Mouse (Mus musculus): ENCODE data around the gene A230050P20Rik. TPM values are rescaled to one million over a fixed set of nuclear protein-coding genes. Genes with fewer than 3 reads are reported as not detected.

The A230050P20Rik gene
- total RNA-seq, 2 experiments from 2014 or later, result 55.6 to 56.1 TPM

DNA sequence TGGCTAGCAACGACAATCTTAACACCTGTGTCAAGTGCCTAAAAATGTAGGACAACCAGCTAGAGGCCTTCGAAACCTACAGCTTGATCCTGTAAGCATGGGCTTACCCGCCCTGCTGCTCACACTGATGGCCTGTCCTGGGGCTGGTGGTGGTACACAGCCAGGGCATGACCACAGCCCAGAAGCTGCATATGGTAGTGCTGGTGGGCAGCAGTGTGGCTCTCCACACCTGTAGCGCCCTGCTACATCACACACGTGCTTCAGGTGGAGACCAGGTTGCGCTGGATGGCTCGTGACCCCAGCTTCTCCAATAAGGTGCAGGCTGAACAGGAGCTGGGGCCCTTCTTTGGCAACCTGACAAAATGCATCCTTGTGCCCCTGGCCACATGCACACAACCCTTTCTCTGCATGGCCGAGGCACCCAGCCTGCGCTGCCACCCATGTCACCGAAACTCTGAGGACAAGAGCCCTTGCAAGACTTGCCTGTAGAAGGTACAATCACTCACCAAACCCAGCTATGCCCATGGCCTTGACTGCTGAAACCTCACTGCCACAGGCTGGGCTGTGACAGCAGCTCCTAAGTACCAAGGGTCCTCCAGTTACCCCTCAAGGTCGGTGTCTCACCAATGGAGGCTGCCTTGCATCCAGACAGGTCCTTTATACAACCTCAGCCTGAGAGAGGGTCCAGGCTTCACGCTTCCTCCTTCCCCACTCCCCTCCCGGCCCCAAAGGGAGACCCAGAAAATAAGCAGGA lies 25.3 kb downstream of the A230050P20Rik start:
- DNase-seq (ENCODE audit: low spot score in 2 of 2), result no peak

GRCm38 (mm10) chr9:20894629-20895028 lies 26.2 kb downstream of the A230050P20Rik start:
- DNase-seq (ENCODE audit: low spot score in 2 of 2), result no peak

DNA sequence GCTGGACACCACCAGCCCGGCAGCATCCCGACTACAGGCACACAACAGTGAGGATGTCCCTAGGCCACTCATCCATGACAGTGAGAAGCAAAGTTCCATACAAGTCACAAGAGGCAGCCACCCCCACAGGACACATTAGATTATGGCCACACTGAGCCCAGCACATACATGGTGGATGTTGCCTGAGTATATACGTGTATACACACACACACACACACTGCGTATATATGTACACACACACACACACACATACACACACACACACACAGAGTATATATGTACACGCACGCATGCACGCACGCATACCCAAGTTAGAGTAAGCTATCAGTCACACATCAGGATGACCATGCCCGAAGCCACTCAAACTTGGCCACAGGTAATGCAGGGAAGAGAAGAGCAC lies 26.9 kb downstream of the A230050P20Rik start:
- DNase-seq (ENCODE audit: low spot score in 2 of 2), result no peak

DNA sequence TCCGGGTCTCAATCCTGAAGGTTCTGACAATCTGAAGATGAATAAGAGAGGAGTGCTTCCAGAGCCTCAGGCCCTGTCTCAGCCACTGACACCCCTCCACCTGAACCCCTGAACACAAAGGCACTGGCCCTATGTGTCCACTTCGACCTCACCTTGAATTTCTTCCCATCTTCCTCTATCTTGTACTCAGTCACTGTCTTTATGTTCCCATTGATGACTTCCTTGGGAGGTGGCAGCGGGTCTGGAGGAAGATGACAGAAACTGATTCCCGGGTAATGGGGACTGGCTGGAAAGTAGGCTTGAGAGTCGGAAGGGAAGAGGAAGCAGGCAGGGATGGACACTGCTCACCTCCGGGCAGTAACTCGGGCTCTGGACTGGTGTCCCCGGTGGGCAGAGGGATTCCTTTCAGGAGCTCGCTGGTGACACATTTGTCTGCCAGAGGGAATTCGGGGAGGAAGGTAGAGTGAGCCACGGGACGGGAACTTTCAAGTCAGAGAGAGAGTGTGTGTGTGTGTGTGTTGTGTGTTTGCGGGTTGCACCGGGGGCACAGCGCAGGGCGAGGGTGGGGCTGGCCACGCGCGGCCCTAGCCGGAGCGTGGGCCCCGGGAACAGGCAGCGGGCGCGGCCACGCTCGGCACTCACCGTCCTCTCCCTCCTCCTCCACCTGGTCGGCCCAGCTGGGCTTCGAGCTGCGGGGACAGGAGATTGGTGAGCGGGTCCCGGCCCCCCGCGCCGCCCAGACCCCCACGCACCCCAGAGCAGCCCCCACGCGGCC lies 29.5 kb downstream of the A230050P20Rik start:
- no peak for DNase-seq (ENCODE audit: low spot score in 2 of 2)

- peak; percentile 81 to 83 for DNase-seq (ENCODE audit: low spot score in 2 of 2)
Measured at GRCm38 (mm10) chr9:20898511-20899073, 30.1 kb downstream of the A230050P20Rik start, which contains the start of gene Eif3g. TSS of gene Eif3g (minus strand) at chr9:20898623.

DNA sequence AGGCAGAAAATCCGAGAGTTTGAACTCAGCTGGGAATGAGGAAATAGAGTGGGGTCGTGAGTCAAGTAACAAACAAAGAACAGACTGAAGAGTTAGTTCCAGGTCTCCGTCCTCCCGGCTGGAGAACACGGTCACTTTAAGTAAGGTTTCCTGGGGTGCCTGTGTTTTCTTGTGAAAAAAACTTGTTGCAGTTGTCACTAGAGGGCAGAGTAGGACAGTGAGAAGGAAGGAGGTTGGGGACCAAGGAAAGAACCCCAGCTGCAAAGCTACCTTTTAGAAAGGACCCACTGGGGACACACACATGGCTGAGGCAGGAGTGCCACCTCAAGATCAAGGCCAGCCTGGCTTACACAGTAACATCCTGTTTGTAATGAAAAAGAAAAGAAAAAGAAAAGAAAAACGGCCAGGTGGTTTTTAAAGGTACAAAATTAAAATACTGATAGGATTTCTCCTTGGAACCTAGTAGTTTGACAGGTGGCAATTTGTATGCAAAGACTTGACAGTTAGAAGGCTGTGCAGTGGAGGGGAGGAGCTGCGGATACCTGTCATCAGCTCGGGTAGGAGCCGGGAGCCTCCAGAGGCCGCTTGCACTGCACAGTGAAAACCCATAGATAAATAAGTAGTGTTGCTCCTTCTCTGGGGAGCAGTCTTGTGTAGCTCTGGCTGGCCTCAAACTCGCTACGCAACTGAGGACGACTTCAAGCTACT lies 33.2 kb downstream of the A230050P20Rik start:
- no peak for DNase-seq (ENCODE audit: low spot score in 2 of 2)

DNA sequence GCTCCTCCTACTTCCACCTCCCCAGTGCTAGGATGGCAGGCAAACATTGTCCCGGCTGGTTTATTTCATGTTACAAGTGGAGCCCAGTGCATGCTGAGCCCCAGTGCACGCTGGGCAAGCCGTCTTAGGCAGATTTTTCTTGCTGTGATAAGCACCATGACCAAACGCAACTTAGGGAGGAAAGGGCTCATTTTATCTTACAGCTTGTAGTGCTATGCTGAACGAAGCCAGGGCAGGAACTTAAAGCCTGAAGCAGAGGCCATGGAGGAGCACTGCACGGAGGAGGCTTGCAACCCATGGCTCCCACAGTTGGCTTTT lies 33.7 kb downstream of the A230050P20Rik start:
- no peak for DNase-seq (ENCODE audit: low spot score in 2 of 2)

GRCm38 (mm10) chr9:20909948-20910347 lies 41.5 kb downstream of the A230050P20Rik start:
- DNase-seq (ENCODE audit: low spot score in 2 of 2), result no peak

- DNase-seq (ENCODE audit: low spot score in 2 of 2), result no peak
Measured at GRCm38 (mm10) chr9:20916160-20916559, 47.7 kb downstream of the A230050P20Rik start.

DNA sequence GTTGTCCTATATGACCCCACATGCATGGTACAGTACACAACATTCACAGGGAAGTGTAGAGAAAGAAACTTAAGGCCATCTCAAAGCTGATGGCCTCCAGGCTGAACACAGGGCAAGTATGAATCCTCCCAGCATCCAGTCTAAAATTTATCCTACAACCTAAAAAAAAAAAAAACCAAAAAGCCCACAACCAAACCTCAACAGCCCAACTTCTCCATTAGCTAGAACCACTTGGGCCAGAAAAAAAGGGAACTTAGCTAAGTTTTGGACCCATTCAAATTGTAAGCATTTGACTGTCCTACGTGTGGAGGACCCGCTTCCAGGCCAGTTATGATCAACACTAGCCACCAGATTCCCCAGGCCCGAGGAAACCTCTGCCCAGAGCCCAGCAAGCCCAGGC lies 54.8 kb downstream of the A230050P20Rik start:
- no peak for DNase-seq (ENCODE audit: low spot score in 2 of 2)

Small RNA genes within 50 kb of the gene (microRNA-seq; reads per million reads assigned to microRNA genes)
- 0.68 to 1.1 reads per million in 2 experiments for gene Mir7081

Other genes starting within 250 kb of the A230050P20Rik start
- 100 to 1,000 TPM; 310 to 314 TPM for gene Ubl5, start 225.8 kb upstream of the A230050P20Rik start, total RNA-seq (2021)
- 10 to 100 TPM; 17.9 to 18.9 TPM for gene Fbxl12, start 223.9 kb upstream of the A230050P20Rik start, total RNA-seq (2021)
- 10 to 100 TPM; 33.8 to 34.0 TPM for gene Pin1, start 216.5 kb upstream of the A230050P20Rik start, total RNA-seq (2021)
- gene Olfm2, start 122.3 kb upstream of the A230050P20Rik start, total RNA-seq (2021), result 10 to 100 TPM; 73.0 to 73.1 TPM
- gene Col5a3, start 53.6 kb upstream of the A230050P20Rik start, total RNA-seq (2021), result 1 to 10 TPM; 2.3 to 2.7 TPM
- not detected for gene Rdh8, start 50.1 kb upstream of the A230050P20Rik start, total RNA-seq (2021)
- gene Angptl6, start 11.1 kb downstream of the A230050P20Rik start, total RNA-seq (2021), result 10 to 100 TPM in 1 of 2 experiments, 1 to 10 TPM in 1; 7.3 to 10.7 TPM
- gene Ppan, start 19.5 kb downstream of the A230050P20Rik start, total RNA-seq (2021), result 10 to 100 TPM; 21.3 to 25.6 TPM
- gene Eif3g, start 30.0 kb downstream of the A230050P20Rik start, total RNA-seq (2021), result 100 to 1,000 TPM; 114 to 123 TPM
- 10 to 100 TPM; 35.5 to 37.1 TPM for gene Dnmt1, start 91.2 kb downstream of the A230050P20Rik start, total RNA-seq (2021)
- gene S1pr2, start 108.1 kb downstream of the A230050P20Rik start, total RNA-seq (2021), result 1 to 10 TPM; 2.1 to 3.5 TPM
- 10 to 100 TPM; 60.4 to 62.8 TPM for gene Mrpl4, start 134.1 kb downstream of the A230050P20Rik start, total RNA-seq (2021)
- gene Icam1, start 147.3 kb downstream of the A230050P20Rik start, total RNA-seq (2021), result 1 to 10 TPM; 2.9 to 3.2 TPM
- gene Icam4, start 160.7 kb downstream of the A230050P20Rik start, total RNA-seq (2021), result under 1 TPM; 0.41 to 0.44 TPM
- 100 to 1,000 TPM; 337 to 341 TPM for gene Icam5, start 163.4 kb downstream of the A230050P20Rik start, total RNA-seq (2021)
- 1 to 10 TPM in 1 of 2 experiments, not detected in 1; 2.0 TPM for gene Zglp1, start 198.5 kb downstream of the A230050P20Rik start, total RNA-seq (2021)
- gene Gm49373, start 204.5 kb downstream of the A230050P20Rik start, total RNA-seq (2021), result 1 to 10 TPM in 1 of 2 experiments, under 1 TPM in 1; 0.55 to 1.6 TPM
- gene Fdx1l, start 205.0 kb downstream of the A230050P20Rik start, total RNA-seq (2021), result 10 to 100 TPM; 53.6 to 58.8 TPM
- gene Gm38431, start 223.4 kb downstream of the A230050P20Rik start, total RNA-seq (2021), result 1 to 10 TPM; 1.8 to 2.0 TPM
- gene Raver1, start 223.4 kb downstream of the A230050P20Rik start, total RNA-seq (2021), result 10 to 100 TPM; 34.0 to 37.4 TPM